8 mouse cellular contexts compared by ENCODE assay signal in genomic region chr3:38201861-38202656, GRCm38 (mm10).
DNase-seq lines count a peak whose midpoint lies in the region; ATAC-seq and TF ChIP-seq lines count a peak whose summit lies in the region.

No protein-coding gene starts in this region.

- no peak overlapping the region for H3K9ac ChIP-seq in heart, adult 2 months (ENCODE audit: low read depth, low read length)
- H3K9ac ChIP-seq in embryonic facial prominence, embryonic 11.5 days (replicated peaks; ENCODE audit: low read length), result no peak overlapping the region
- no peak overlapping the region for H3K9ac ChIP-seq in hindbrain, postnatal 0 days (replicated peaks; ENCODE audit: low read length)

- intact Hi-C loops in heart, adult 2 months (cut with DNase I), result loop anchor here (5.0 to 10.0 kb wide), 5 partner anchors 87 to 565 kb away; partner anchors contain the start of gene Spry1
- intact Hi-C loops in left cerebral cortex, postnatal 25 days (cut with DNase I), result loop anchor here (5.0 kb wide), 1 partner anchor 570 kb away; no protein-coding TSS in a partner anchor

- H3K27ac ChIP-seq in heart, adult 2 months, result peak overlapping the region; percentile 38; the same call in 1 of the 2 replicates
- H3K27ac ChIP-seq in heart, embryonic 10.5 days, result no peak overlapping the region
- no peak overlapping the region for H3K27ac ChIP-seq in embryonic facial prominence, embryonic 11.5 days (replicated peaks; ENCODE audit: low read depth, low read length)
- H3K27ac ChIP-seq in hindbrain, postnatal 0 days, result no peak overlapping the region

- no peaks in the 10 kb centered on the region for H3K79me2 ChIP-seq in heart, adult 2 months (replicated peaks; ENCODE audit: control insufficient read depth, insufficient read depth, low read length)

- WGBS in heart, adult 2 months, result 32% methylated on average over 10 of the region's 10 CpGs
- 64% methylated on average over 10 of the region's 10 CpGs for WGBS in heart, embryonic 10.5 days
- 69% methylated on average over 10 of the region's 10 CpGs for WGBS in embryonic facial prominence, embryonic 11.5 days
- 72% methylated on average over 10 of the region's 10 CpGs for WGBS in hindbrain, postnatal 0 days

- H3K9me3 ChIP-seq in heart, embryonic 10.5 days, result no peaks in the 10 kb centered on the region
- no peaks in the 10 kb centered on the region for H3K9me3 ChIP-seq in embryonic facial prominence, embryonic 11.5 days (replicated peaks; ENCODE audit: control insufficient read depth, low read length)
- H3K9me3 ChIP-seq in hindbrain, postnatal 0 days (ENCODE audit: low read length), result no peaks in the 10 kb centered on the region

- no peak for ATAC-seq in embryonic facial prominence, embryonic 11.5 days (replicated peaks; ENCODE audit: insufficient number of reproducible peaks, low FRiP score, low TSS enrichment, low read depth)
- ATAC-seq in hindbrain, postnatal 0 days, result no peak

- 0 out of 2 replicates have a peak overlapping the region, but pooled peaks have one; percentile 25 for H3K4me3 ChIP-seq in heart, adult 2 months
- no peak overlapping the region for H3K4me3 ChIP-seq in heart, embryonic 10.5 days
- H3K4me3 ChIP-seq in embryonic facial prominence, embryonic 11.5 days (ENCODE audit: low read depth, low read length), result no peak overlapping the region
- H3K4me3 ChIP-seq in hindbrain, postnatal 0 days (ENCODE audit: low read length), result no peak overlapping the region

- no peaks in the 10 kb centered on the region; the same call in 1 of the 2 replicates for H3K4me1 ChIP-seq in heart, adult 2 months (ENCODE audit: control insufficient read depth, insufficient read depth, low read length)
- H3K4me1 ChIP-seq in heart, embryonic 10.5 days, result no peaks in the 10 kb centered on the region
- no peaks in the 10 kb centered on the region for H3K4me1 ChIP-seq in embryonic facial prominence, embryonic 11.5 days (ENCODE audit: control insufficient read depth, insufficient read depth, low read length)
- H3K4me1 ChIP-seq in hindbrain, postnatal 0 days (ENCODE audit: insufficient read depth, low read length), result no peaks in the 10 kb centered on the region

- TF ChIP-seq CTCF in heart, adult 2 months (IDR thresholded peaks at IDR 0.05), result peak; percentile 90
- TF ChIP-seq CTCF in hindbrain, postnatal 0 days (IDR thresholded peaks at IDR 0.05; ENCODE audit: low read depth), result peak; percentile 74

- TF ChIP-seq POLR2A in heart, adult 2 months (IDR thresholded peaks at IDR 0.05; ENCODE audit: insufficient read depth, low read depth, low read length), result no peak

- no peaks in the 10 kb centered on the region for H3K27me3 ChIP-seq in heart, adult 2 months (ENCODE audit: control insufficient read depth, insufficient read depth, low read length)
- no peaks in the 10 kb centered on the region for H3K27me3 ChIP-seq in heart, embryonic 10.5 days (ENCODE audit: insufficient read depth, poor library complexity, severe bottlenecking)
- no peaks in the 10 kb centered on the region for H3K27me3 ChIP-seq in embryonic facial prominence, embryonic 11.5 days (ENCODE audit: control insufficient read depth, insufficient read depth, low read length)
- no peaks in the 10 kb centered on the region for H3K27me3 ChIP-seq in hindbrain, postnatal 0 days (ENCODE audit: insufficient read depth, low read length)

- peak; percentile 92 for TF ChIP-seq EP300 in heart, adult 2 months (IDR thresholded peaks at IDR 0.05; ENCODE audit: insufficient read depth, low read depth, low read length)

- DNase-seq in heart, adult 2 months, result peak; percentile 78 to 84
- no peak for DNase-seq in heart, embryonic 10.5 days (ENCODE audit: low spot score)
- peak; percentile 85 for DNase-seq in adrenal gland, postnatal 14 days
- peak; percentile 64 for DNase-seq in embryonic facial prominence, embryonic 11.5 days (ENCODE audit: low spot score)
- DNase-seq in hindbrain, postnatal 0 days (ENCODE audit: low spot score), result peak; percentile 74
- DNase-seq in left cerebral cortex, postnatal 25 days (ENCODE audit: low spot score in 2 of 2), result peak; percentile 51 to 65
- peak; percentile 48 for DNase-seq in mesoderm, embryonic 11.5 days (ENCODE audit: low read depth, low spot score)
- DNase-seq in testis, postnatal 10 days (ENCODE audit: low spot score), result peak; percentile 86

- no peaks in the 10 kb centered on the region for H3K36me3 ChIP-seq in heart, adult 2 months (ENCODE audit: control insufficient read depth, insufficient read depth, low read length)
- H3K36me3 ChIP-seq in heart, embryonic 10.5 days, result no peaks in the 10 kb centered on the region
- H3K36me3 ChIP-seq in embryonic facial prominence, embryonic 11.5 days (replicated peaks; ENCODE audit: control insufficient read depth, insufficient read depth, low read depth, low read length), result no peaks in the 10 kb centered on the region
- H3K36me3 ChIP-seq in hindbrain, postnatal 0 days (ENCODE audit: insufficient read depth, low read length), result no peaks in the 10 kb centered on the region

- no peak overlapping the region for H3K4me2 ChIP-seq in embryonic facial prominence, embryonic 11.5 days (ENCODE audit: low read depth, low read length)
- no peak overlapping the region for H3K4me2 ChIP-seq in hindbrain, postnatal 0 days (ENCODE audit: low read depth, low read length)
